Mouse (Mus musculus): ENCODE data around the gene Trmt1. TPM values are rescaled to one million over a fixed set of nuclear protein-coding genes. Genes with fewer than 3 reads are reported as not detected.

The Trmt1 gene
- polyA plus RNA-seq, 2 experiments, result 71.7 to 158 TPM

GRCm38 (mm10) chr8:84663483-84664327 lies 22.4 kb upstream of the Trmt1 start:
- Histone ChIP-seq H3K4me1 (ENCODE audit: control insufficient read depth, insufficient read depth, low read length) (peaks cover 29% of the 10 kb centered on the region), H3K9me3 (ENCODE audit: control insufficient read depth, low read length) (no peaks in the 10 kb centered on the region), H3K4me3 (replicated peaks; ENCODE audit: low read length) (peak overlapping the region; percentile 66), H3K27ac (replicated peaks; ENCODE audit: low read depth, low read length) (peak overlapping the region; percentile 91), H3K9ac (ENCODE audit: low read depth, low read length, severe bottlenecking) (peak overlapping the region; percentile 70), H3K4me2 (replicated peaks; ENCODE audit: low read depth, low read length, severe bottlenecking) (peak overlapping the region; percentile 81), H3K27me3 (ENCODE audit: control insufficient read depth, insufficient read depth, low read length) (no peaks in the 10 kb centered on the region), H3K36me3 (ENCODE audit: control insufficient read depth, insufficient read depth, low read length) (peaks cover 7% of the 10 kb centered on the region; the same call in 1 of the 2 replicates)
- WGBS, result 2% methylated on average over 43 of the region's 43 CpGs
- ATAC-seq (ENCODE audit: low FRiP score, low read depth) (peak; percentile 85), DNase-seq (ENCODE audit: low spot score) (peak; percentile 99)
- TF ChIP-seq POLR2A (IDR thresholded peaks at IDR 0.05; ENCODE audit: borderline replicate concordance, extremely low read depth, insufficient read depth, insufficient read length), result peak; percentile 62; the same call in 1 of the 2 replicates

GRCm38 (mm10) chr8:84664566-84665384 lies 21.3 kb upstream of the Trmt1 start:
- TF ChIP-seq POLR2A (IDR thresholded peaks at IDR 0.05; ENCODE audit: borderline replicate concordance, extremely low read depth, insufficient read depth, insufficient read length), result peak; percentile 70; the same call in 1 of the 2 replicates
- H3K9me3 ChIP-seq (ENCODE audit: control insufficient read depth, low read length), result no peaks in the 10 kb centered on the region
- peak overlapping the region; percentile 66 for H3K4me3 ChIP-seq (replicated peaks; ENCODE audit: low read length)
- WGBS, result under 1% methylated on average over 29 of the region's 29 CpGs
- H3K27me3 ChIP-seq (ENCODE audit: control insufficient read depth, insufficient read depth, low read length), result no peaks in the 10 kb centered on the region
- DNase-seq (ENCODE audit: low spot score), result peak; percentile 83
- ATAC-seq (ENCODE audit: low FRiP score, low read depth), result peak; percentile 18; the same call in 1 of the 2 replicates
- peak overlapping the region; percentile 81 for H3K4me2 ChIP-seq (replicated peaks; ENCODE audit: low read depth, low read length, severe bottlenecking)
- peaks cover 26% of the 10 kb centered on the region for H3K4me1 ChIP-seq (ENCODE audit: control insufficient read depth, insufficient read depth, low read length)
- peak overlapping the region; percentile 70 for H3K9ac ChIP-seq (ENCODE audit: low read depth, low read length, severe bottlenecking)
- peaks cover 11% of the 10 kb centered on the region; the same call in 1 of the 2 replicates for H3K36me3 ChIP-seq (ENCODE audit: control insufficient read depth, insufficient read depth, low read length)
- H3K27ac ChIP-seq (replicated peaks; ENCODE audit: low read depth, low read length), result peak overlapping the region; percentile 91

- peak; percentile 65 for DNase-seq (ENCODE audit: low spot score)
- ATAC-seq (ENCODE audit: low FRiP score, low read depth), result peak; percentile 4; the same call in 1 of the 2 replicates
- 2% methylated on average over 14 of the region's 14 CpGs for WGBS
- no peaks in the 10 kb centered on the region for H3K9me3 ChIP-seq (ENCODE audit: control insufficient read depth, low read length)
- peaks cover 17% of the 10 kb centered on the region for H3K36me3 ChIP-seq (ENCODE audit: control insufficient read depth, insufficient read depth, low read length)
- H3K4me1 ChIP-seq (ENCODE audit: control insufficient read depth, insufficient read depth, low read length), result peaks cover 20% of the 10 kb centered on the region
- H3K27me3 ChIP-seq (ENCODE audit: control insufficient read depth, insufficient read depth, low read length), result no peaks in the 10 kb centered on the region
- H3K4me3 ChIP-seq (replicated peaks; ENCODE audit: low read length), result peak overlapping the region; percentile 66
- TF ChIP-seq POLR2A (IDR thresholded peaks at IDR 0.05; ENCODE audit: borderline replicate concordance, extremely low read depth, insufficient read depth, insufficient read length), result no peak
- H3K4me2 ChIP-seq (replicated peaks; ENCODE audit: low read depth, low read length, severe bottlenecking), result peak overlapping the region; percentile 81
- peak overlapping the region; percentile 70 for H3K9ac ChIP-seq (ENCODE audit: low read depth, low read length, severe bottlenecking)
- H3K27ac ChIP-seq (replicated peaks; ENCODE audit: low read depth, low read length), result peak overlapping the region; percentile 91
Measured at GRCm38 (mm10) chr8:84665385-84665893, 20.7 kb upstream of the Trmt1 start.

- Histone ChIP-seq H3K4me1 (ENCODE audit: control insufficient read depth, insufficient read depth, low read length) (peaks cover 12% of the 10 kb centered on the region), H3K36me3 (ENCODE audit: control insufficient read depth, insufficient read depth, low read length) (peaks cover 40% of the 10 kb centered on the region), H3K27me3 (ENCODE audit: control insufficient read depth, insufficient read depth, low read length) (no peaks in the 10 kb centered on the region), H3K4me2 (replicated peaks; ENCODE audit: low read depth, low read length, severe bottlenecking) (no peak overlapping the region), H3K27ac (replicated peaks; ENCODE audit: low read depth, low read length) (no peak overlapping the region), H3K9me3 (ENCODE audit: control insufficient read depth, low read length) (no peaks in the 10 kb centered on the region), H3K9ac (ENCODE audit: low read depth, low read length, severe bottlenecking) (no peak overlapping the region), H3K4me3 (replicated peaks; ENCODE audit: low read length) (no peak overlapping the region)
- no peak for TF ChIP-seq POLR2A (IDR thresholded peaks at IDR 0.05; ENCODE audit: borderline replicate concordance, extremely low read depth, insufficient read depth, insufficient read length)
- no peak for DNase-seq (ENCODE audit: low spot score)
- no peak for ATAC-seq (ENCODE audit: low FRiP score, low read depth)
- WGBS, result 83% methylated on average over 1 of the region's 1 CpGs
Measured at GRCm38 (mm10) chr8:84668081-84668480, 18.0 kb upstream of the Trmt1 start.
